Mouse (Mus musculus): ENCODE data around the gene Cbx4. TPM values are rescaled to one million over a fixed set of nuclear protein-coding genes. Genes with fewer than 3 reads are reported as not detected.

Cbx4 gene
- polyA plus RNA-seq, 1 experiment from 2014 or later: 7.7 TPM

GRCm38 (mm10) chr11:119033874-119034558, 52.0 kb downstream of the Cbx4 start:
- Histone ChIP-seq H3K9ac (ENCODE audit: low read depth, low read length) (no peak overlapping the region), H3K9me3 (replicated peaks; ENCODE audit: control insufficient read depth, low read length) (no peaks in the 10 kb centered on the region), H3K27me3 (ENCODE audit: control insufficient read depth, insufficient read depth, low read length) (peaks cover 57% of the 10 kb centered on the region), H3K36me3 (ENCODE audit: control insufficient read depth, insufficient read depth, low read length) (peaks cover 10% of the 10 kb centered on the region), H3K4me1 (ENCODE audit: control insufficient read depth, insufficient read depth, low read length) (peaks cover 18% of the 10 kb centered on the region), H3K4me3 (ENCODE audit: low read depth, low read length) (peak overlapping the region; percentile 34), H3K4me2 (peak overlapping the region; percentile 57), H3K27ac (ENCODE audit: low read depth, low read length) (no peak overlapping the region)
- no peak for ATAC-seq (replicated peaks; ENCODE audit: insufficient number of reproducible peaks, low FRiP score, low TSS enrichment)
- WGBS (ENCODE audit: insufficient replicate concordance): 1% methylated on average over 26 of the region's 26 CpGs

Other genes starting within 250 kb of the Cbx4 start
- 0.69 and 1.4 TPM in 2 replicates for gene Rbfox3, start 174.6 kb downstream of the Cbx4 start, polyA plus RNA-seq (2014; fragmentation: Nextera tagmentation; extraction: Ambion mirVana)
- not detected in 2 replicates for gene Enpp7, start 98.0 kb downstream of the Cbx4 start, polyA plus RNA-seq (2014; fragmentation: Nextera tagmentation; extraction: Ambion mirVana)
- 23.6 and 23.8 TPM in 2 replicates for gene Cbx2, start 63.3 kb downstream of the Cbx4 start, polyA plus RNA-seq (2014; fragmentation: Nextera tagmentation; extraction: Ambion mirVana)
- gene Cbx8, start 45.3 kb downstream of the Cbx4 start, polyA plus RNA-seq (2014; fragmentation: Nextera tagmentation; extraction: Ambion mirVana): 6.7 and 7.8 TPM in 2 replicates
- 4.1 and 4.7 TPM in 2 replicates for gene Tbc1d16, start 142.3 kb upstream of the Cbx4 start, polyA plus RNA-seq (2014; fragmentation: Nextera tagmentation; extraction: Ambion mirVana)
- gene Ccdc40, start 142.4 kb upstream of the Cbx4 start, polyA plus RNA-seq (2014; fragmentation: Nextera tagmentation; extraction: Ambion mirVana): 3.5 and 4.0 TPM in 2 replicates
- 49.6 and 62.9 TPM in 2 replicates for gene Gaa, start 181.7 kb upstream of the Cbx4 start, polyA plus RNA-seq (2014; fragmentation: Nextera tagmentation; extraction: Ambion mirVana)
- 313 and 316 TPM in 2 replicates for gene Eif4a3, start 213.9 kb upstream of the Cbx4 start, polyA plus RNA-seq (2014; fragmentation: Nextera tagmentation; extraction: Ambion mirVana)
- gene Card14, start 221.5 kb upstream of the Cbx4 start, polyA plus RNA-seq (2014; fragmentation: Nextera tagmentation; extraction: Ambion mirVana): 0.14 and 0.38 TPM in 2 replicates